Mouse (Mus musculus) layer of hippocampus, adult 8-10 months (tissue): ENCODE results near the gene Ppih. TPM values are rescaled to one million over a fixed set of nuclear protein-coding genes. Genes with fewer than 3 reads are reported as not detected.

Source experiments
- DNase-seq, 2 experiments: peaks; one replicate each; pipeline ENCODE4 v3.0.0; 2022; ENCODE audit warnings: low spot score in 2 of 2
- total RNA-seq, 4 experiments: library from RNA; stranded (reverse); gene quantifications; 2 replicates each; pipeline ENCODE4 v1.2.4; 2022

The Ppih gene
- total RNA-seq: 10 to 100 TPM; 16.9 to 23.9 (median 22.6) TPM

- peak; percentile 91 to 96 for DNase-seq
These were observed at the start of gene Ppih for GRCm38 (mm10) chr4:119320131-119320830. Gene Ppih (minus strand): TSS chr4:119320546.

- DNase-seq: no peak
These were observed 49.1 kb upstream of the Ppih start for GRCm38 (mm10) chr4:119369460-119369859.

DNA sequence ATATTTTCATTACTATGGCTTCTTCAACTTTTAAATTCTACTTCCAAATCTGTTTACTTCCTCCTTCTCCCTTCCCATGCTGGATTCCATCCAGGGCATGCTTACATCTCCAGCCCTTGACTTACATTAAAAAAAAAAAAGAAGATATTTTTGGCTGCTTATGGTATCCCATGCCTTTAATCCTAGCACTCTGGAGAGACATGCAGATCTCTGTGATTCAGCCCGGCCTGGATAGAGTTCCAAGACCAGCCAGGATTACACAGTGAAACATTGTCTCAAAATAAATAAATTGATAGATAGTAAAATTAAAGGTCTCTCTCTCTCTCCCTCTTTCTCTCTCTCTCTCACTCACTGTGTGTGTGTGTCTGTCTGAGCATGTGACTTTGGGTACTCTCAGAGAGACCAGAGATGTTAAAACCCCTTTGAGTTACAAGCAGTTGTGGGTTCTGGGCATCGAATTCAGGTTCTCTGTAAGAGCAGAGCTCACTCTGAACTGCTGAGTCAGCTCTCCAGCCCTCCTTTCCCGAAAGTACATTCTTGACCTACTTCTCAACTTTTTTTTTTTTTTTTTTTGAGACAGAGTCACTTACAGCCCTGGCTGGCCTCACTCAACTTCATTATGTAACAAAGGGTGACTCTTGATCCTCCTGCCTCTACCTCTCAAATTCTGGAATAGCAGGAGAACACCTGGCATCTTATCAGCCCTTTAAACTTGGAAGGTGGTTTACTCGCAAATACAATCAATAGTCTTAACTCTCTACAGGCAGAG is 46.6 kb upstream of the Ppih start:
- DNase-seq: no peak

DNA sequence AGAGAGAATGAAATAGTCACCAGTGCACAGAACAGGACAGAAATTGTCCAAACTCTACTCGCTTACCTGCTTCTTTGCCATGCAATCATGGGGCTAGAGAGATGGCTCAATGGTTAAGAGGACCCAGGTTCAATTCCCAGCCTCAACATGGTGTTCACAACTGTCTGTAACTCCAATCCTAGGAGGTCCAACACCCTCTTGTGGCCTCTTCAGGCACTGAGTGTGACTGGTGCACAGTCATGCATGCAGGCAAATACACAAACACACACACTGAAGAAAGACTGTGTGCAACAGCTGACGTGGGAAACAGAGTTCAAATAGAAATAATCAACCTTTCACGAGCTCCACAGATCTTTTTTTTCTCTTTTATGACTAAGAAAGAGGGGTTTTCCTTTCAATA is 41.9 kb upstream of the Ppih start:
- DNase-seq: no peak

GRCm38 (mm10) chr4:119359196-119359971 is 39.0 kb upstream of the Ppih start:
- peak in 1 of 2 experiments; percentile 8 for DNase-seq

GRCm38 (mm10) chr4:119345508-119345907 is 25.2 kb upstream of the Ppih start:
- DNase-seq: no peak

DNA sequence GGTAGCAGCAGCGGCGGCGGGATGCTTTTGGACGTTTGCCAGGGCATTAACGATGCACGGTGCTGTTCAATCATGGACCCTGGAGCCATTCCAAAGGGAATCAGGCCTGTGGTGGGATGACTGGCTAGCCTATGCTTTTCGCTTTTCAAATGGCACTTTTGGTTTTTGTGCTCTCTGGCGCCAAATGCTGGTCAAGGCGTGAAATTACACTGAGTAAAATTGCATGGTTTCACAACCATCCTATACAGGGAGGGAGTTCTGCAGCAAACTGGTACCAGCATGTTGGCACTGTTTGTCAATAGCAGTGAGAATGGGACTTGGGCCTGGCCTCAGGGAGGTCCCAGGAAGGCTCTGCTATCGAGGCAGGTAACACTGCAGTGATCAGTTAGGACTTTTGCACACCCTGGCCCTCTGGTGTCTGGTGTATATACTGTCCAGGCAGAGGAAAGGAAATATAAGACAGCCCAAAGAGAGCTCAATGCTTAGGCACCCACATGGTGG is 18.6 kb upstream of the Ppih start:
- peak in 1 of 2 experiments; percentile 34 for DNase-seq

- DNase-seq: peak in 1 of 2 experiments; percentile 12
These were observed 18.1 kb upstream of the Ppih start for GRCm38 (mm10) chr4:119338422-119338821.

GRCm38 (mm10) chr4:119333487-119333886 is 13.1 kb upstream of the Ppih start:
- DNase-seq: no peak

DNA sequence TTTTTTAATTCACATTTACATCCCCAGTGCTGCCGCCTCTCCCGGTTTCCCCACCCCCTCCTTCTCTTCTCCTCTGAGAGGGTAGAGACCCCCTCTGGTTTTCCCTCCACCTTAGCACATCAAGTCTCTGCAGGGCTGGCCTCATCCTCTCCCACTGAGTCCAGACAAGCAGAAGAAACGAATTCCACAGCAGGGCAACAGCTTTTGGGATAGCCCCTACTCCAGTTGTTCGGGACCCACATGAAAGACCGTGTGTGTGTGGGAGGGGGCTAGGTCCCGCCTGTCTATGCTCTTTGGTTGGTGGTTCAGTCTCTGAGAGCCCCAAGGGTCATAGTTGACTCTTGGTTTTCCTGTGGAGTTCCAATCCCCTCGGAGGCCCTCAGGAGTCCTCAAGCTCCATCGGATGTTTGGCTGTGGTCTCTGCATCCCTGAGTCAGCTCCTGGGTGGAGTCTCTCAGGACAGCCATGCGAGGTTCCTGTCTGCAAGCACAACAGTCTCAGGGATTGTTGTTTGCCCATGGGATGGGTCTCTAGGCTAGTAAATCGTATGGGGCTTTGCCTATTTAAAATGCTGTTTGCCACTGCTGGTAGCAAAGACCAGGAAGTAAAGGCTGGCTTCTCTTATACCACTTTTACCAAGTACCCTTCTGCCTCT is 677 bp upstream of the Ppih start:
- DNase-seq: peak in 1 of 2 experiments; percentile 7

GRCm38 (mm10) chr4:119313756-119314155 is 6.6 kb downstream of the Ppih start:
- DNase-seq: no peak

DNA sequence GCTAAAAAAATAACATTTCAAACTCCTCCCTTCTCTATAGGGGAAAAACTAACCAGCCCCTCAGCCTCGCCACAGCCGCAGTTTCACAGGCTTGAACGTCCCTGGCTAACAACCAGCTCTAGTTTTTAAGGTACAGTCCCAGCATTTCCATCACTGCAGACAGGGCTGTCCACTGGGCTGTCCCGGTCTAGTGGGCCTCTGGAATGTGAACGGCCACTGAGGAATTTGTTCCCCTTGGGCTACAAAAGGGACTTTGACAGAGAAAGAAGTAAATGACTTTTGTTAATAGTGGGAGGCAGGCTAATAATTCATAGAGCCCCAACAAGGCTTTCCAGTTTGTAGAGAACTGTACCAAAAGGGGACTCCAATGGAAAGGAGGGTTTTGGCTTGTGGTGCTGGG is 14.9 kb downstream of the Ppih start:
- DNase-seq: no peak

DNA sequence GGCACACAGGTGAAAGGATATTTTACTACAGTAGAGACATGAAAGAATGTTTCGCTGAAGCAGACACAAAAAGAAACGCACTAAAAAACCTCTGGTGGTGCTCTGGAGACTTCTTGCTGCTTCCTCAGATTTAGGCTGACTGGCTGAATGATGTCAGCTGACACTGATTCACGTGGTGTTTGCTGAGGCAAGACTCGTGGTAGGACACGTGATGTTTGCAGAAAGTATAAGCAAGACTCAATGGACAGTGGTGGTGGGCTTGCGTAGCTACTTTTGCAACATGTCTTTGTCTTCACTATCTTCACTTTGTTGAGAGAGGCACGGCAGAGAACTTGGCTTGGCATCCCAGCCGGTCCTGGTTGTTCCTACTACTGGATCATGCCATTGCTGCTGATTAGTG is 17.1 kb downstream of the Ppih start:
- no peak for DNase-seq

GRCm38 (mm10) chr4:119301777-119302176 is 18.6 kb downstream of the Ppih start:
- no peak for DNase-seq

- DNase-seq: no peak
These were observed 19.6 kb downstream of the Ppih start for GRCm38 (mm10) chr4:119300761-119301160.

DNA sequence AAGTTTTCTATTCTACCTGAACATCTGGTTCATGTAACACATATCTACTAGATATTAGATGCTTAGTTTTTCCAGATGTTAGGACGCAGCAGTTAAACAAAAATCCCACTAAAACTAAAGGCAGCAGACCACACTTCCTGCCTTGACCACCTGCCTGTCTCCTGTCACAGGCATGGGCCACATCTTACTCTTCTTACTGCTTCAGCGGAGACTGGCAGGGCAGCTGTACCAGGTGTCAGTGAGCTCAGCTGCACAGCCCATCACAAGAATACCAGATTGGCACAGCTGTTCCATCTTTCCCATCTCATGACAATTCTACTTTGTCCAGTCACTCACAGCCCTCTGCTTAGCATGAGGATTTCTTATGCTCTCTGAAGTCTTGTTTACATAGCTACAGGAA is 23.0 kb downstream of the Ppih start:
- DNase-seq: no peak

DNA sequence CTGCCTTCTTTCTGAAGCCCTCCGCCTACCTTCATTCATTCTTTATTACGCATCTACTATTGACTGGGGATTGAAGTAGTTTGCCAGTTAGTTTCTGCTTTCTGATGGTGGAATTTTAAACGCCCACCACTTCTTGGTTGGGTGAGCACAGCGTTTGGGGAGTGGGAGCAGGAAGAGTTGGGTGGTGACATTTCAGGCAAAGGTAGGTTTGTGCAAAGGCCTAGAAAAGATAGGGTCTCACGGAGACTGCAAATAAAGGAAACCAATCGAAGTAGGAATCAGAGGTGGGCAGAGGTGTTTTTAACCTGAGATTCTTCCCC is 25.3 kb downstream of the Ppih start:
- no peak for DNase-seq

GRCm38 (mm10) chr4:119294415-119295133 is 25.8 kb downstream of the Ppih start, which contains the start of gene Ybx1:
Gene Ybx1 (minus strand): TSS chr4:119294604.
- DNase-seq: peak; percentile 99 to 100

DNA sequence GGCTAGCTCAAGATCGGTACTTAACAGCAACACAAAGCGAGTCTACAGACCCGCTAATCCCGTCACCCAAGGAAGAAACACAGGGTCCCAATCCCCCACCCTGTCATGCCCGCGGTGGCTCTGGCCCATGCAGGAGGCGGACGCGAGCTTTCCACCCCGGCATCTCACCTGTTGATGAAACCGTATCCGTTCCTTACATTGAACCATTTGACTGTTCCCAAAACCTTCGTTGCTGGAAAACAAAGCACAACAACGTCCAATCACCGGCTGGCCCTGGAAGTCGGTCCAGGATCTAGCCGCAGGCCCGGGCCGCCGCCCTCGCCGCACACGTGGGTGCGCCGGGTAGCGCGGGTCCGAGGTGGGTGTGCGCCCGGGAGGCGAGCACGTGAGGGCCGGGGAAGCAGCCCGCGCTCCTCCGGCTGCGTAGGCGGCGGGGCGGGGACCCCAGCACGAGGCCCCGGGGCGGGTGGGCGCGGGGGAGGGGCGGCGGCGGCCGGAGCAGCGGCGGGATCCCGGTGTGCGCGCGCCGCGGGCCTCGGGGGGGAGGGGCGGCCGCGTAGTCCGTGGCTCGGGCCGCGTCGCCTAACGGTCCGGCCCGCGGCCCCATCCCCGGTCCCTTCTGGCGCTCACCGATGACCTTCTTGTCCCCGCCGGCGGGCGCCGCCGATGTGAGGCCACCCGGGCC is 26.6 kb downstream of the Ppih start:
- DNase-seq: peak in 1 of 2 experiments; percentile 8
